Mouse (Mus musculus) forebrain, embryonic 11.5 days (tissue): Measurements from ENCODE around the gene Lyg1. TPM values are rescaled to one million over a fixed set of nuclear protein-coding genes. Genes with fewer than 3 reads are reported as not detected.

Source experiments
- ATAC-seq: fragments of 200-750 bp; cut with Nextera tagmentation; replicated peaks from 2 replicates; pipeline ENCODE4 v1.8.0; 2017; ENCODE audit warnings: moderate TSS enrichment; ENCODE audit not compliant: low FRiP score
- DNase-seq: peaks from one replicate; pipeline ENCODE4 v3.0.0-alpha.2; 2017; ENCODE audit warnings: low spot score
- H3K27ac ChIP-seq: fragments of 300-500 bp; sonication (generic); 2 replicates; pipeline ENCODE4 v1.5.1; 2014; ENCODE audit warnings: low read depth, low read length
- H3K27me3 ChIP-seq: fragments of 300-500 bp; sonication (generic); 2 replicates; pipeline ENCODE4 v1.6.1; 2014; ENCODE audit warnings: mild to moderate bottlenecking, low read length, mixed read lengths; ENCODE audit not compliant: control insufficient read depth, insufficient read depth
- H3K36me3 ChIP-seq: fragments of 300-500 bp; sonication (generic); 2 replicates; pipeline ENCODE4 v1.6.1; 2014; ENCODE audit warnings: mild to moderate bottlenecking, low read length, moderate library complexity, mixed read lengths; ENCODE audit not compliant: control insufficient read depth, insufficient read depth
- H3K4me1 ChIP-seq: fragments of 300-500 bp; sonication (generic); replicated peaks from 2 replicates; pipeline ENCODE4 v1.6.1; 2014; ENCODE audit warnings: low read length, mixed read lengths; ENCODE audit not compliant: control insufficient read depth, insufficient read depth
- H3K4me2 ChIP-seq: fragments of 300-500 bp; sonication (generic); 2 replicates; pipeline ENCODE4 v1.6.1; 2014; ENCODE audit warnings: low read depth, mild to moderate bottlenecking, low read length, moderate library complexity, mixed read lengths; ENCODE audit not compliant: severe bottlenecking
- H3K4me3 ChIP-seq: fragments of 300-500 bp; sonication (generic); 2 replicates; pipeline ENCODE4 v1.5.1; 2014; ENCODE audit warnings: low read depth, low read length
- H3K9ac ChIP-seq: fragments of 300-500 bp; sonication (generic); 2 replicates; pipeline ENCODE4 v1.6.1; 2014; ENCODE audit warnings: low read length
- H3K9me3 ChIP-seq: fragments of 300-500 bp; sonication (generic); 2 replicates; pipeline ENCODE4 v1.6.1; 2016; ENCODE audit warnings: low read length, mixed read lengths; ENCODE audit not compliant: control insufficient read depth
- WGBS: fragments of 180-500 bp; shearing (Covaris S2); extraction: QIAGEN DNeasy Blood & Tissue Kit; methylation state at CpG from one replicate; pipeline ENCODE4 v1.1.7; 2014; 5-methylcytosine and 5-hydroxymethylcytosine counted together
- polyA plus RNA-seq: library from polyadenylated mRNA; unstranded; fragments of >200 nt; fragmentation: Nextera tagmentation; extraction: Ambion mirVana; gene quantifications from 2 replicates; pipeline ENCODE4 v1.2.1, GENCODE M21; 2014

Gene Lyg1
- not detected in 2 replicates for polyA plus RNA-seq

- Histone ChIP-seq H3K27me3 (no peaks in the 10 kb centered on the region), H3K4me2 (no peak within 1 kb of the TSS), H3K27ac (no peak within 1 kb of the TSS), H3K9ac (no peak within 1 kb of the TSS), H3K9me3 (no peaks in the 10 kb centered on the region), H3K4me3 (no peak within 1 kb of the TSS), H3K36me3 (no peaks in the 10 kb centered on the region), H3K4me1 (no peaks in the 10 kb centered on the region)
- DNase-seq (no peak), ATAC-seq (no peak)
- 92% methylated on average over 5 of the region's 5 CpGs for WGBS
Measured at GRCm38 (mm10) chr1:37957659-37958058, at the start of gene Lyg1. Gene Lyg1, minus strand, starts transcription at chr1:37957759.

- Histone ChIP-seq H3K9me3 (no peaks in the 10 kb centered on the region), H3K36me3 (no peaks in the 10 kb centered on the region), H3K9ac (no peak overlapping the region), H3K4me1 (no peaks in the 10 kb centered on the region), H3K4me2 (no peak overlapping the region), H3K27me3 (no peaks in the 10 kb centered on the region), H3K4me3 (no peak overlapping the region), H3K27ac (no peak overlapping the region)
- DNase-seq (no peak), ATAC-seq (no peak)
- WGBS: 83% methylated on average over 3 of the region's 3 CpGs
Measured at GRCm38 (mm10) chr1:38006741-38007140, 49.2 kb upstream of the Lyg1 start.

- Histone ChIP-seq H3K9ac (no peak overlapping the region), H3K27ac (no peak overlapping the region), H3K4me1 (no peaks in the 10 kb centered on the region; the same call in 1 of the 2 replicates), H3K27me3 (no peaks in the 10 kb centered on the region), H3K4me2 (no peak overlapping the region), H3K9me3 (no peaks in the 10 kb centered on the region), H3K36me3 (no peaks in the 10 kb centered on the region), H3K4me3 (no peak overlapping the region)
- ATAC-seq (no peak), DNase-seq (no peak)
- 94% methylated on average over 3 of the region's 3 CpGs for WGBS
Measured at GRCm38 (mm10) chr1:38003046-38003445, 45.5 kb upstream of the Lyg1 start.

GRCm38 (mm10) chr1:38001956-38002355 is 44.4 kb upstream of the Lyg1 start:
- Histone ChIP-seq H3K4me2 (no peak overlapping the region), H3K27me3 (no peaks in the 10 kb centered on the region), H3K9me3 (no peaks in the 10 kb centered on the region), H3K9ac (no peak overlapping the region), H3K27ac (no peak overlapping the region), H3K36me3 (no peaks in the 10 kb centered on the region), H3K4me1 (no peaks in the 10 kb centered on the region; the same call in 1 of the 2 replicates), H3K4me3 (no peak overlapping the region)
- ATAC-seq (no peak), DNase-seq (no peak)
- 95% methylated on average over 9 of the region's 9 CpGs for WGBS

- WGBS: 96% methylated on average over 8 of the region's 8 CpGs
- no peaks in the 10 kb centered on the region for H3K9me3 ChIP-seq
- peaks cover 2% of the 10 kb centered on the region; the same call in 1 of the 2 replicates for H3K4me1 ChIP-seq
- H3K4me3 ChIP-seq: no peak overlapping the region
- H3K36me3 ChIP-seq: no peaks in the 10 kb centered on the region
- no peak overlapping the region for H3K27ac ChIP-seq
- no peak overlapping the region for H3K9ac ChIP-seq
- no peak for ATAC-seq
- DNase-seq: no peak
- H3K4me2 ChIP-seq: no peak overlapping the region
- H3K27me3 ChIP-seq: no peaks in the 10 kb centered on the region
Measured at GRCm38 (mm10) chr1:38000844-38001243, 43.3 kb upstream of the Lyg1 start.

- no peak for ATAC-seq
- no peak overlapping the region for H3K9ac ChIP-seq
- no peak overlapping the region for H3K4me3 ChIP-seq
- peaks cover 2% of the 10 kb centered on the region; the same call in 1 of the 2 replicates for H3K4me1 ChIP-seq
- H3K36me3 ChIP-seq: peaks cover 4% of the 10 kb centered on the region; the same call in 1 of the 2 replicates
- H3K4me2 ChIP-seq: no peak overlapping the region; the same call in 1 of the 2 replicates
- no peak for DNase-seq
- H3K27ac ChIP-seq: no peak overlapping the region
- no peaks in the 10 kb centered on the region for H3K27me3 ChIP-seq
- WGBS: 81% methylated on average over 3 of the region's 3 CpGs
- H3K9me3 ChIP-seq: no peaks in the 10 kb centered on the region
Measured at GRCm38 (mm10) chr1:37999552-37999951, 42.0 kb upstream of the Lyg1 start.

GRCm38 (mm10) chr1:37998371-37999199 is 41.0 kb upstream of the Lyg1 start:
- WGBS: 4% methylated on average over 43 of the region's 47 CpGs

GRCm38 (mm10) chr1:37997867-37998266 is 40.3 kb upstream of the Lyg1 start, which contains the start of the genes Txndc9 and Eif5b:
Gene Txndc9, minus strand, starts transcription at chr1:37997893.
Gene Eif5b, plus strand, starts transcription at chr1:37998010.
- Histone ChIP-seq H3K9me3 (no peaks in the 10 kb centered on the region), H3K9ac (peak within 1 kb of the TSS; percentile 84), H3K27ac (peak within 1 kb of the TSS; percentile 93), H3K27me3 (no peaks in the 10 kb centered on the region), H3K36me3 (peaks cover 10% of the 10 kb centered on the region), H3K4me1 (peaks cover 2% of the 10 kb centered on the region; the same call in 1 of the 2 replicates), H3K4me3 (peak within 1 kb of the TSS; percentile 91), H3K4me2 (peak within 1 kb of the TSS; percentile 86)
- WGBS: under 1% methylated on average over 50 of the region's 50 CpGs
- DNase-seq (peak; percentile 96), ATAC-seq (peak; percentile 92)

More at GRCm38 (mm10) chr1:37998371-37999199, 41.0 kb upstream of the Lyg1 start:
- H3K9ac ChIP-seq: peak overlapping the region; percentile 84
- H3K36me3 ChIP-seq: peaks cover 10% of the 10 kb centered on the region
- peaks cover 2% of the 10 kb centered on the region; the same call in 1 of the 2 replicates for H3K4me1 ChIP-seq
- ATAC-seq: no peak; the same call in none of the 2 replicates
- peak overlapping the region; percentile 62 for H3K4me2 ChIP-seq
- peak overlapping the region; percentile 91 for H3K4me3 ChIP-seq
- H3K27ac ChIP-seq: peak overlapping the region; percentile 93; the same call in 1 of the 2 replicates
- DNase-seq: no peak
- H3K9me3 ChIP-seq: no peaks in the 10 kb centered on the region
- H3K27me3 ChIP-seq: no peaks in the 10 kb centered on the region
